Mouse (Mus musculus) ES-Bruce4 (cell line): ENCODE data around the gene Hspa8. TPM values are rescaled to one million over a fixed set of nuclear protein-coding genes. Genes with fewer than 3 reads are reported as not detected.
"Not testable (repeated sequence)": the region's sequence is repeated elsewhere in the genome, so short reads cannot be mapped to it uniquely, and the experiment has no call there.

Source experiments
- H3K27ac ChIP-seq: 2 replicates; pipeline ENCODE4 v1.5.1; 2012; ENCODE audit warnings: low read length, inconsistent platforms; ENCODE audit not compliant: insufficient read depth
- H3K27me3 ChIP-seq: 2 replicates; pipeline ENCODE4 v1.6.1; 2012; ENCODE audit warnings: mild to moderate bottlenecking, low read length, inconsistent platforms; ENCODE audit not compliant: control insufficient read depth, poor library complexity, insufficient read depth, severe bottlenecking
- H3K36me3 ChIP-seq: 2 replicates; pipeline ENCODE4 v1.6.1; 2012; ENCODE audit warnings: inconsistent platforms, mild to moderate bottlenecking, low read length, moderate library complexity; ENCODE audit not compliant: control insufficient read depth, poor library complexity, insufficient read depth, severe bottlenecking
- H3K4me1 ChIP-seq: one replicate; pipeline ENCODE4 v1.8.1; 2011; ENCODE audit warnings: low read length; ENCODE audit not compliant: control insufficient read depth, insufficient read depth
- H3K4me3 ChIP-seq: 2 replicates; pipeline ENCODE4 v1.5.1; 2011; ENCODE audit warnings: low read depth, mild to moderate bottlenecking, low read length
- H3K9ac ChIP-seq: 2 replicates; pipeline ENCODE4 v1.6.1; 2012; ENCODE audit warnings: low read depth, mild to moderate bottlenecking, inconsistent platforms; ENCODE audit not compliant: poor library complexity, severe bottlenecking
- H3K9me3 ChIP-seq: replicated peaks from 2 replicates; pipeline ENCODE4 v1.6.1; 2012; ENCODE audit warnings: mild to moderate bottlenecking, low read length, inconsistent platforms; ENCODE audit not compliant: control insufficient read depth, poor library complexity, insufficient read depth, severe bottlenecking
- CTCF ChIP-seq: IDR thresholded peaks from one replicate; pipeline ENCODE4 v1.8.1; 2011; ENCODE audit warnings: low read depth, low read length
- EP300 ChIP-seq: IDR thresholded peaks from 2 replicates; pipeline ENCODE4 v1.6.1; 2011; ENCODE audit warnings: low read depth, low read length; ENCODE audit not compliant: insufficient read depth
- POLR2A ChIP-seq: IDR thresholded peaks from one replicate; pipeline ENCODE4 v1.8.1; 2011; ENCODE audit warnings: low read length; ENCODE audit not compliant: insufficient read depth
- polyA plus RNA-seq: library from polyadenylated mRNA; stranded (reverse); fragments of >200 nt; gene quantifications from 2 replicates; pipeline ENCODE4 v1.2.4, GENCODE M21; 2011; ENCODE audit warnings: low read depth; ENCODE audit not compliant: missing spikeins, insufficient read depth, insufficient read length

Gene Hspa8
- polyA plus RNA-seq, 1 experiment, result 3,442 TPM

- peaks cover 4% of the 10 kb centered on the region for H3K4me1 ChIP-seq
- H3K27ac ChIP-seq, result peak overlapping the region; percentile 100
- TF ChIP-seq CTCF (no peak), POLR2A (no peak), EP300 (no peak)
- no peaks in the 10 kb centered on the region for H3K27me3 ChIP-seq
- no peaks in the 10 kb centered on the region for H3K9me3 ChIP-seq
- peak overlapping the region; percentile 46 for H3K4me3 ChIP-seq
- no peaks in the 10 kb centered on the region for H3K36me3 ChIP-seq
- H3K9ac ChIP-seq, result peak overlapping the region; percentile 71
Measured at GRCm38 (mm10) chr9:40781726-40782581, 18.8 kb upstream of the Hspa8 start.

GRCm38 (mm10) chr9:40783641-40784373, 17.0 kb upstream of the Hspa8 start:
- Histone ChIP-seq H3K4me1 (peaks cover 4% of the 10 kb centered on the region), H3K4me3 (peak overlapping the region; percentile 62), H3K27me3 (no peaks in the 10 kb centered on the region), H3K36me3 (no peaks in the 10 kb centered on the region), H3K27ac (peak overlapping the region; percentile 100), H3K9ac (peak overlapping the region; percentile 74), H3K9me3 (no peaks in the 10 kb centered on the region)
- no peak for TF ChIP-seq CTCF
- TF ChIP-seq EP300, result peak; percentile 94
- TF ChIP-seq POLR2A, result peak; percentile 71

GRCm38 (mm10) chr9:40784374-40784967, 16.3 kb upstream of the Hspa8 start:
- peaks cover 4% of the 10 kb centered on the region for H3K4me1 ChIP-seq
- peak overlapping the region; percentile 74 for H3K9ac ChIP-seq
- no peaks in the 10 kb centered on the region for H3K9me3 ChIP-seq
- H3K4me3 ChIP-seq, result peak overlapping the region; percentile 57
- H3K27ac ChIP-seq, result peak overlapping the region; percentile 100
- no peaks in the 10 kb centered on the region for H3K27me3 ChIP-seq
- no peaks in the 10 kb centered on the region for H3K36me3 ChIP-seq
- TF ChIP-seq CTCF, result no peak
- no peak for TF ChIP-seq POLR2A
- TF ChIP-seq EP300, result no peak

- H3K27ac ChIP-seq, result peak overlapping the region; percentile 89
- no peak overlapping the region for H3K4me3 ChIP-seq
- TF ChIP-seq EP300 (no peak), POLR2A (no peak), CTCF (no peak)
- H3K9me3 ChIP-seq, result no peaks in the 10 kb centered on the region
- no peaks in the 10 kb centered on the region for H3K36me3 ChIP-seq
- H3K9ac ChIP-seq, result peak overlapping the region; percentile 74
- H3K4me1 ChIP-seq, result peaks cover 4% of the 10 kb centered on the region
- H3K27me3 ChIP-seq, result no peaks in the 10 kb centered on the region
Measured at GRCm38 (mm10) chr9:40785452-40785851, 15.3 kb upstream of the Hspa8 start.

GRCm38 (mm10) chr9:40786820-40787219, 14.0 kb upstream of the Hspa8 start:
- not testable (repeated sequence) for H3K9me3 ChIP-seq, H3K27me3 ChIP-seq, H3K4me3 ChIP-seq, H3K4me1 ChIP-seq, H3K36me3 ChIP-seq, H3K9ac ChIP-seq, H3K27ac ChIP-seq
